Mouse (Mus musculus): ENCODE results near the gene Ephx3.
A peak's percentile ranks its signal among the peaks of the same experiment; 100 is the strongest.

The Ephx3 gene

DNA sequence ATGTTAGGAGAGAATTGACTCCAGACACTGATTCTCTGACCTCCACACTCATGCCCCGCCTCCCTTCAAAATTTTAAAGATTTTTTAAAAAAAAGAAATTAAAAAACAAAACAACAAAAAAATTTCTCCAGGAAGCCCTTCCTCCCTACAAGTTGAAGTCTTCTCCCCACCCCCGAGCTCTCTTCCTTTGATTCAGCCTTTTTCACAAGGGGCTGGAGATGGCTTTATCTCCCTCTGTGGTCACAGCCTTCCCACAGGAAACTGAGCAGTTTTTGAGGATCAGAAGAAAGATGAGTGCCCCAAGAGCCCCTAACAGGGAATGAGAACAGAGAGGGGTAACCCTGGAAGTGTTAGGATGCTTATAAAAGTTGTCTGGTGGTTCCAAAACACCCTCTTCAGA lies 16.9 kb downstream of the Ephx3 start:
- DNase-seq, result no peak

DNA sequence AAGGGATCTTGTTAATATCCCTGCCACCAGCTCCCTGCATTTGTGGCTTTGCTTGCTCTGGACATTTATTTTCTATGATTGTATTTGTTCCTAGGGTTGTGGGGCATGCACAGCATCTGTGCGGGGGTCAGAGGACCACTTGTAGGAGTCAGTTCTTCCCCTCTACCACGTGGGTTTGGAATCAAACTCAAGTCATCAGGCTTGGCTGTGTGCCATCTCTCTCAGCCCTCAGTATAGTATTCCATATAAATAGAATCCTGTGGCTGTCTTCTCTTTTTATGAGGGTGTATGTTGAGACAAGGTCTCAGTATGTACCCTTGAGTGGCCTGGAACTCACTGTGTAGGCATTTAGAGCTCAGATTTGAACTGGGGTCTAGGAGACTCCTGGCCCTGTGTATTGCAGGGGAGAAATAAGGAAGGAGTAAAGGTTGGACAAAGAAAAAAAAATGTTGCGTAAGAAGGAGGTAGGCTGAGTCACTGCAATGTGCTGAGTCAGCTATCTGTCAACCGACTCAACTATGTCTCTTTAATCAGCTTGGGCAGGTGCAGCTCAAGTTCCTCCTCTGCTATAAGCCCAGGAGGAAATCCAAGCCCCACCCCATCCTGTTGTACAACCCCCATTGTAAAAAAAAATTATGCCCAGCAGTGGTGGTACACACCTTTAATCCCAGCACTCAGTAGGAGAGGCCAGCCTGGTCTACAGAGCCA lies 19.7 kb downstream of the Ephx3 start:
- DNase-seq, result no peak

DNA sequence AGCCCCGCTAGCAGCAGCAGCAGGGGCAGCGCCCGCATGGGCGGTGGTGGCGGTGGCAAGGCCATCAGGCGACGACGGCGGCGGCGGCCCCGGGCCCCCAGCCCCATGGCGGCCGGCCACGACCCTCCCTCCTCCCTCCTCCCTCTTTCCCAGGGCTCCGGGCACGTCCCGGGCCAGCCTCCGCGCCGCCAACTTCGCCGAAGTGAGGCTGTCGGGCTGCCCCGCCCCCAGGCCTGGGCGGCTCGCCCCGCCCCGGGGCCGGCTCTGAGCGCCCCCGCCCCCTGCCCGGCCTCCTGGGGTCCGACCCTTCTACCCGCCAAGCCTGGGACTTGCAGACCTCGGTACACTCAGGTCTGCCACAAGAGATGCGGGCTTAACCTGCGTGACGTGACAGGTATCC lies 22.7 kb downstream of the Ephx3 start, which contains the start of gene Notch3:
Notch3 (minus strand) TSS at position 166 of the 400 bp plus-strand sequence.
- DNase-seq, result peak; percentile 64

DNA sequence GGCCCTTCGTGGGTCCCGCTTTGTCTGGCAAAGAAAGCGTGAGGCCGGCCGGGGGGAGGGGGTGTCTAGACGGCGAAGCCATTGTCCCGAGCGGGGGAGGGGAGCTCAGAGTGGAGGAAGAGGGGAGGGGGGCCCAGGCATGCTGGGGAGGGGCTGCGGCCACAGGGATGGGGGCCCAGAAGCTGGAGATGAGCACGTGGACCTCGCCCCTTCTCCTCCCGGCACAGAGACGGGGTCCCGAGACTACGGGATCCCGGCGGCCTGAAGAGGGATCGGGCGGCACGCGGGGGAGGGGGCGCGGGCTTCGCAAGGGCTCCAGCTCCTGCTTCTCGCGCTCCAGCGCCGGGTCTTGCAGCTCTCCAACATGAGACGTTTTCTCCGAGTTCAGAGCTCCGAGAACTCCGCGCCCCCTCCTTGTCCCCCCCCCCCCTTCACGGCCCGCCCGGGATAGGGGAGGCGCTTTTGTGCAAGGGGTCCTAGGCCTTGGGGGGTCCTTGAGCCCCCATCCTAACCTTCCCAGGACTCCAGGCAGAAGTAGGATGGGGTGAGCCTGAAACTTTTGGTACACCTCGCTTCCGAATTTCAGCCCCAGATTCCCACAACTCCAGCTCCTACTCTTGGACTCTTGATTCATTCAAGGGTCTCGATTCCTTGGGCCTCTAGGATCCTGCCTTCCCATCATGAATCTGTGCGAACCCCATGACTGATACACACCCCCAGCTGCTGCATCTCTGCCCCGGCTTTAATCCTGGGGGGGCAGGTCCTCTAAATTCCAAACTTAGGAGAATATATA lies 23.4 kb downstream of the Ephx3 start:
- DNase-seq, result peak; percentile 87

DNA sequence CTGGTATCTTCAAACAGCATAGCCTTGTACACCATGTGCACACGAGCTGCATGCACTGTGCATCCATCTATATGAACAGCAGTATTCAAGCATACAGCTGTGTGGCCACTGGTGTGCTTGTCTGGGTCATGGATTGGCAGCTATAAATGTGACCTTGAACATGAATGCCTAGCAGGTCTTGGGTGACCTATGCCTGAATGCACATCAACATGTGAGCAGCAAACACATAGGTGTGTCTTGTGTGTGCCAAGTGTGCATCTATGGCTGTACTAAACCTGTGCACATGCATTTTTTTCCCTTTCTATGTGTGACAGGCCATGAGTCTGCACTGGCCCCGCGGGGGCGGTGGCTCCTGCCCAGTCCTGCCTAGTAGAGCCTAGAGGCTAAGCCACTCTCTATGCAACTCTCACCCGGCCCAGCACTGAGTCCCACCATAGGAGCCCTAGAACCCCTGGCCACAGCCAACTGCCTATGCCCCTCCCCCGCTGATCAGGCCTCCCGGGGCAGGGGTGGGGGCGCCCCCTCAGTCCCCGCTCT lies 24.0 kb downstream of the Ephx3 start:
- no peak for DNase-seq

- DNase-seq, result no peak
These were observed 24.6 kb downstream of the Ephx3 start for GRCm38 (mm10) chr17:32164780-32165179.

GRCm38 (mm10) chr17:32163910-32164650 lies 25.3 kb downstream of the Ephx3 start:
- peak; percentile 51 for DNase-seq

DNA sequence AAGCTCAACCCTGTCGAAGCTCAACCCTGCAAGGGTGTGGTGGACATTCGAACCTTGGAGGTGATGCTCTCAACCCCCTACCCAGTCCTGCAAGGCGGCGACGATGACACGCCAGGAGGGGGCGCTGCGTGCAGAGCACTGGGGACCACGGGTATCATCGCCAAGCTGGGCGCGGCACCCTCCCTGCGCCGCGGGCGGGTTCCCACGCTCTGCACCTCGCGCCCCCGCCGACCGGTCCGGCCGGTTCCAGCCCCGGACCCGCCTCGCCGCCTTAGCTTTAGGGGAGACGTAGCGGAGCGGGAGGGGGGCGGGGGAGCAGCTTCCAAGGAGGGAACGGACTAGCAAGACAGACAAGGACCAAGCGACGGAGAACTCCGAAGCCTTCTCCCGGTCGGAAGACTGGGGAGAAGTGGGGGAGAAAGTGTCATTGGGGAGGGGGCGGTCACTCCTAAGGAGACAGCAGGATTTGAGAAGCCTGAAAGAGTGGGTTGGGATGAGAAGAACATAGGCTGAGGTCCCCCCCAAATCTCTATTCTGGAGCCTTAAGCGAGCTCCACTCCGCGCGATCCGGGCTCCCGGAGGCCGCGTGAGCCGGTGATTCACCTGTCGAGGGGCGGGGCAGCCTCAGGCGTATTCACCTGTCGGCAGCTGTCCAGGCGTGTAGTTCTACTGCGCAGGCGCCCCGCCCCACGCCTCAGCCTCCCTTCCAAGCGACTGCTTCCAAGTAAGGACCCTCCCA lies 27.1 kb downstream of the Ephx3 start:
- peak; percentile 88 for DNase-seq

DNA sequence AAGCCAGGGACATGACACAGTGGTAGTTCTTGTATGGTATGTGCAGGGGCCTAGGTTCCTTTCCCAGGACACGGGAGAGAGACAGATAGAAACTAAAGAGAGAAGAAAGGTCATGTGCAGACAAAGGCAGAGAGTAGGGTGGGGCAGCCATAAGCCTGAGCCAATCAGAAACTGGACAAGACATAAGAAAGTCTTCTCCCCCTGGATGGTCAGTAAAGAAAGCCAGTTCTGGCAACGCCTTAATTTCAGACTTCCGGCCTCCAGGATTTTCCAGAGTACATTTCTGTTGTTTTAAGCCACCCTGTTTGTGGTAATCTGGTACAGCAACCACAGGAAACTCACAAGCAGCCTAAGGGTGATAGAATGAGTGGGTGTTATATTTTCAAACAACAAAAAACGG lies 28.5 kb downstream of the Ephx3 start:
- no peak for DNase-seq

GRCm38 (mm10) chr17:32158841-32159240 lies 30.5 kb downstream of the Ephx3 start:
- DNase-seq, result no peak

- no peak for DNase-seq
These were observed 42.6 kb downstream of the Ephx3 start for GRCm38 (mm10) chr17:32146718-32147117.

- peak; percentile 78 for DNase-seq
These were observed 46.2 kb downstream of the Ephx3 start for GRCm38 (mm10) chr17:32142907-32143854.

GRCm38 (mm10) chr17:32142234-32142633 lies 47.1 kb downstream of the Ephx3 start:
- no peak for DNase-seq
